Mouse (Mus musculus): Measurements from ENCODE around the gene Suco. TPM values are rescaled to one million over a fixed set of nuclear protein-coding genes. Genes with fewer than 3 reads are reported as not detected.

Suco gene
- polyA plus RNA-seq, 1 experiment, result 0.69 TPM

DNA sequence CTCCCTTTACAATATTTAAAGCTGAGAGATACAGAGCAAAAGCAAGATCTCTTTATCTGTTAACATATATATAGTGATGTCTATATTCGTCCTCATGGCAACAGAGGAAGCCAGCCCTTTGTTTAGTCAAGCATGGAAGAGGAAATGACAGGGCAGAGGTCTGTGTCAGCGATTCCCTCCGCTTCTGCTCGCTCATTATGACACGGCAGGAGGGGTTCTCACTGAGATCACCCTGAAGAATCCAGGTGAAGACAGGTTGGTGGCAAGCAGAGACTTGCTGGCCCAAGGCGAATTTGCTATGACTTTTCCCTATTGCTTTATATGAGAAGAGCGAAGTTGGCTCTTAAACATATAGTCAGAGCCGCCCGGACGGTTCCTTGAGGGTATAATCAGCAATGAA is 19.6 kb upstream of the Suco start:
- H3K4me1 ChIP-seq (ENCODE audit: control insufficient read depth), result peaks cover 51% of the 10 kb centered on the region
- H3K4me3 ChIP-seq (replicated peaks), result no peak overlapping the region
- H3K27me3 ChIP-seq (ENCODE audit: control insufficient read depth), result peaks cover 10% of the 10 kb centered on the region
- H3K9me3 ChIP-seq (ENCODE audit: control insufficient read depth, low read length), result no peaks in the 10 kb centered on the region
- no peaks in the 10 kb centered on the region; the same call in 1 of the 2 replicates for H3K36me3 ChIP-seq (ENCODE audit: control insufficient read depth)
- TF ChIP-seq GATA1 (IDR thresholded peaks at IDR 0.05; ENCODE audit: low read length) (no peak), TAL1 (IDR thresholded peaks at IDR 0.05; ENCODE audit: low read length) (no peak)

- H3K36me3 ChIP-seq (ENCODE audit: control insufficient read depth), result no peaks in the 10 kb centered on the region; the same call in 1 of the 2 replicates
- no peak overlapping the region for H3K4me3 ChIP-seq (replicated peaks)
- no peaks in the 10 kb centered on the region for H3K9me3 ChIP-seq (ENCODE audit: control insufficient read depth, low read length)
- TF ChIP-seq GATA1 (IDR thresholded peaks at IDR 0.05; ENCODE audit: low read length) (no peak), TAL1 (IDR thresholded peaks at IDR 0.05; ENCODE audit: low read length) (no peak)
- H3K27me3 ChIP-seq (ENCODE audit: control insufficient read depth), result peaks cover 4% of the 10 kb centered on the region; the same call in 1 of the 2 replicates
- H3K4me1 ChIP-seq (ENCODE audit: control insufficient read depth), result peaks cover 57% of the 10 kb centered on the region
These were observed 18.5 kb upstream of the Suco start for GRCm38 (mm10) chr1:161895014-161895413.

- H3K9me3 ChIP-seq (ENCODE audit: control insufficient read depth, low read length), result no peaks in the 10 kb centered on the region
- peaks cover 4% of the 10 kb centered on the region; the same call in 1 of the 2 replicates for H3K27me3 ChIP-seq (ENCODE audit: control insufficient read depth)
- H3K4me1 ChIP-seq (ENCODE audit: control insufficient read depth), result peaks cover 57% of the 10 kb centered on the region
- H3K4me3 ChIP-seq (replicated peaks), result peak overlapping the region; percentile 32
- no peaks in the 10 kb centered on the region; the same call in 1 of the 2 replicates for H3K36me3 ChIP-seq (ENCODE audit: control insufficient read depth)
- TF ChIP-seq TAL1 (IDR thresholded peaks at IDR 0.05; ENCODE audit: low read length) (peak; percentile 97), GATA1 (IDR thresholded peaks at IDR 0.05; ENCODE audit: low read length) (peak; percentile 97)
These were observed 18.1 kb upstream of the Suco start for GRCm38 (mm10) chr1:161894553-161894952.

DNA sequence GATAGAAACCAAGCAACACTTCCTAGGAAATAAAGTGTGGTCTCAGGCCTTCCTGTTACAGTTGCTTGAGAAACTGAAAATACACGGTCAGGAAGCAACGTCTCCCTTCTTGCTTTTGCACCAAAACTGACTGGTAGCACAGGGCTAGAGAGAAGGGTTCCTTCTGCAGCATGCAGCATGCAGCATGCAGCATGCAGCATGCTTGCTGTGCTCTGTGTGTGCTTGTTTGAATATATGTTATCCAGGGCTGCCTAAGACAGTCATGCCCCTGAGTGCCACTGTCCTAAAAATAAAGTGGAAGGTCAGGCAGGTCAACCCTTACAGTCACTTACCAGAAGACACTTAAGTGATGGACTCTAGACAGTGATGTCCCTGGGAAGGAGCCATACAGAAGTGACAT is 17.6 kb upstream of the Suco start:
- Histone ChIP-seq H3K4me3 (replicated peaks) (peak overlapping the region; percentile 32), H3K27me3 (ENCODE audit: control insufficient read depth) (peaks cover 2% of the 10 kb centered on the region; the same call in 1 of the 2 replicates), H3K36me3 (ENCODE audit: control insufficient read depth) (no peaks in the 10 kb centered on the region; the same call in 1 of the 2 replicates), H3K9me3 (ENCODE audit: control insufficient read depth, low read length) (no peaks in the 10 kb centered on the region), H3K4me1 (ENCODE audit: control insufficient read depth) (peaks cover 57% of the 10 kb centered on the region)
- TF ChIP-seq TAL1 (IDR thresholded peaks at IDR 0.05; ENCODE audit: low read length) (no peak), GATA1 (IDR thresholded peaks at IDR 0.05; ENCODE audit: low read length) (no peak)

GRCm38 (mm10) chr1:161888823-161889222 is 12.3 kb upstream of the Suco start:
- no peak for TF ChIP-seq GATA1 (IDR thresholded peaks at IDR 0.05; ENCODE audit: low read length)
- TF ChIP-seq TAL1 (IDR thresholded peaks at IDR 0.05; ENCODE audit: low read length), result no peak
- H3K4me1 ChIP-seq (ENCODE audit: control insufficient read depth), result peaks cover 50% of the 10 kb centered on the region
- H3K27me3 ChIP-seq (ENCODE audit: control insufficient read depth), result no peaks in the 10 kb centered on the region
- no peaks in the 10 kb centered on the region; the same call in 1 of the 2 replicates for H3K36me3 ChIP-seq (ENCODE audit: control insufficient read depth)
- no peaks in the 10 kb centered on the region for H3K9me3 ChIP-seq (ENCODE audit: control insufficient read depth, low read length)
- no peak overlapping the region for H3K4me3 ChIP-seq (replicated peaks)

GRCm38 (mm10) chr1:161887679-161888260 is 11.3 kb upstream of the Suco start:
- no peaks in the 10 kb centered on the region; the same call in 1 of the 2 replicates for H3K36me3 ChIP-seq (ENCODE audit: control insufficient read depth)
- no peak for TF ChIP-seq GATA1 (IDR thresholded peaks at IDR 0.05; ENCODE audit: low read length)
- TF ChIP-seq TAL1 (IDR thresholded peaks at IDR 0.05; ENCODE audit: low read length), result no peak
- 0 out of 2 replicates have a peak, but pooled peaks cover under 1% of the 10 kb centered on the region for H3K27me3 ChIP-seq (ENCODE audit: control insufficient read depth)
- H3K4me1 ChIP-seq (ENCODE audit: control insufficient read depth), result peaks cover 41% of the 10 kb centered on the region
- no peak overlapping the region for H3K4me3 ChIP-seq (replicated peaks)
- H3K9me3 ChIP-seq (ENCODE audit: control insufficient read depth, low read length), result no peaks in the 10 kb centered on the region

- Histone ChIP-seq H3K4me3 (replicated peaks) (no peak overlapping the region), H3K36me3 (ENCODE audit: control insufficient read depth) (no peaks in the 10 kb centered on the region), H3K27me3 (ENCODE audit: control insufficient read depth) (peaks cover 7% of the 10 kb centered on the region), H3K4me1 (ENCODE audit: control insufficient read depth) (peaks cover 33% of the 10 kb centered on the region), H3K9me3 (ENCODE audit: control insufficient read depth, low read length) (no peaks in the 10 kb centered on the region)
- TF ChIP-seq TAL1 (IDR thresholded peaks at IDR 0.05; ENCODE audit: low read length) (no peak), GATA1 (IDR thresholded peaks at IDR 0.05; ENCODE audit: low read length) (no peak)
These were observed 9.3 kb upstream of the Suco start for GRCm38 (mm10) chr1:161885762-161886161.

DNA sequence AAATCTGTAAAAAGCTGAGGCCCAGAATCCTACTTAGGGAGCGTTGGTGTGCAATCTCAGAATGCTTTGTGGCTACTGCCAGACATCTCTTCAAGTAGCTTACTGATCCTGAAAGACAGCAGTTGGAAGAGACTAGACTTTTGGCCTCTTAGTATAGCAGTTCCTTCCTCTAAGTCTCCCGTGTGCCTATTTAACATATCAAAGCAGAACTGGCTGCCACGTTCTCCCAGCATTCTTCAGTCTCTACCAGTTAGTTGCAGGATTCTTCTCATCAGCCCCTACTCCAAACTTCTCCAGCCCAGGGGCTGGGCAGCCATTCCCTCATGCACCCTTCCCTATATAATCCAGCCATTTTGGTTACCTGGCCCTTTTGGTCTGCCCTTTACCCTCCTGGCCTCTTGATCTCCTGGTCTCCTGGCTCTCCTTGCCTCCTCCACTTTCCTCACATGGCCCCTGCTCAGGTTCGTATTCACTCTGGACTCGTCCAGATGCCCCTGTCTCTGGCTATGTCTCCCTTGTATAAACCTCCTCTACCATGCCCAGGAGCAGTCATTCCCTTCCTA is 1.2 kb upstream of the Suco start:
- Histone ChIP-seq H3K27me3 (ENCODE audit: control insufficient read depth) (peaks cover 7% of the 10 kb centered on the region), H3K9me3 (ENCODE audit: control insufficient read depth, low read length) (no peaks in the 10 kb centered on the region), H3K4me1 (ENCODE audit: control insufficient read depth) (peaks cover 38% of the 10 kb centered on the region), H3K36me3 (ENCODE audit: control insufficient read depth) (peaks cover 12% of the 10 kb centered on the region), H3K4me3 (replicated peaks) (peak overlapping the region; percentile 79)
- no peak for TF ChIP-seq TAL1 (IDR thresholded peaks at IDR 0.05; ENCODE audit: low read length)
- TF ChIP-seq GATA1 (IDR thresholded peaks at IDR 0.05; ENCODE audit: low read length), result no peak

- Histone ChIP-seq H3K9me3 (ENCODE audit: control insufficient read depth, low read length) (no peaks in the 10 kb centered on the region), H3K27me3 (ENCODE audit: control insufficient read depth) (peaks cover 2% of the 10 kb centered on the region; the same call in 1 of the 2 replicates), H3K4me3 (replicated peaks) (peak overlapping the region; percentile 79), H3K36me3 (ENCODE audit: control insufficient read depth) (peaks cover 22% of the 10 kb centered on the region), H3K4me1 (ENCODE audit: control insufficient read depth) (peaks cover 37% of the 10 kb centered on the region)
- TF ChIP-seq TAL1 (IDR thresholded peaks at IDR 0.05; ENCODE audit: low read length) (no peak), GATA1 (IDR thresholded peaks at IDR 0.05; ENCODE audit: low read length) (no peak)
These were observed 553 bp downstream of the Suco start for GRCm38 (mm10) chr1:161875706-161876552.
